Mouse (Mus musculus) ES-E14 (cell line): ENCODE measurements at regions not wholly inside any gene's neighbourhood (a gene's known extent, or its start where the extent isn't known, plus 50 kb on each side); places are given as distances from the start of the nearest gene placed in this dataset.

Experiments
- HCFC1 ChIP-seq: IDR thresholded peaks from 2 replicates; pipeline ENCODE4 v1.6.1; 2012; ENCODE audit warnings: low read length, inconsistent platforms, borderline replicate concordance; ENCODE audit not compliant: insufficient read depth
- MAFK ChIP-seq: IDR thresholded peaks from 2 replicates; pipeline ENCODE4 v1.6.1; 2014; ENCODE audit warnings: mild to moderate bottlenecking, low read depth, low read length, inconsistent platforms; ENCODE audit not compliant: insufficient read depth
- ZC3H11A ChIP-seq: IDR thresholded peaks from 2 replicates; pipeline ENCODE4 v1.6.1; 2012; ENCODE audit warnings: low read depth, mild to moderate bottlenecking, inconsistent platforms, low read length, borderline replicate concordance

DNA sequence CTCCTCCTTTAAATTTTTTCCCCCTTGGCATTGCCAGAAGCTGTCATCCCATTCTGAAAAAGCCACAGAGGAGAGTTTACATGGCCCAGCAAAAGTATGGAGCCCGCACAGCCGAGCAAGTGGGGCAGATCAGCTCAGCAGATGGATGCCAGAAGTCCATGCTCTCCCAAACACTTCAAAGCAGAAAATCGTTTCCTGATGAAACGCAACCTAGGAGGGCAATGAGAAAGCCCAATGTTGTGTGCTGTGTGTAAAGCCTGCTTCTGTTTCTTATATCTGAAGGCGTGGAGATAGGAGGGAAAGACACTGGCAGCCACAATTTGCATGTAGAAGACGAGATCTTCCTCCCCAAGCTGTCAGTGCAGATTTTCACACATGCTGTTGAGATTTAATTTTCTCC is 92.4 kb upstream of the Stt3b start:
- no peak for TF ChIP-seq ZC3H11A
- TF ChIP-seq MAFK, result no peak
- no peak for TF ChIP-seq HCFC1
